Mouse (Mus musculus) megakaryocyte-erythroid progenitor cell, adult 5 weeks (primary cell): Measurements from ENCODE around the gene 1810037I17Rik. TPM values are rescaled to one million over a fixed set of nuclear protein-coding genes. Genes with fewer than 3 reads are reported as not detected.

ENCODE experiments used
- polyA plus RNA-seq: library from polyadenylated mRNA; stranded (reverse); fragments of >175 nt; gene quantifications from 2 replicates; pipeline ENCODE4 v1.2.3, GENCODE M21; 2012

1810037I17Rik gene
- polyA plus RNA-seq = 43.6 and 46.1 TPM in 2 replicates

DNA sequence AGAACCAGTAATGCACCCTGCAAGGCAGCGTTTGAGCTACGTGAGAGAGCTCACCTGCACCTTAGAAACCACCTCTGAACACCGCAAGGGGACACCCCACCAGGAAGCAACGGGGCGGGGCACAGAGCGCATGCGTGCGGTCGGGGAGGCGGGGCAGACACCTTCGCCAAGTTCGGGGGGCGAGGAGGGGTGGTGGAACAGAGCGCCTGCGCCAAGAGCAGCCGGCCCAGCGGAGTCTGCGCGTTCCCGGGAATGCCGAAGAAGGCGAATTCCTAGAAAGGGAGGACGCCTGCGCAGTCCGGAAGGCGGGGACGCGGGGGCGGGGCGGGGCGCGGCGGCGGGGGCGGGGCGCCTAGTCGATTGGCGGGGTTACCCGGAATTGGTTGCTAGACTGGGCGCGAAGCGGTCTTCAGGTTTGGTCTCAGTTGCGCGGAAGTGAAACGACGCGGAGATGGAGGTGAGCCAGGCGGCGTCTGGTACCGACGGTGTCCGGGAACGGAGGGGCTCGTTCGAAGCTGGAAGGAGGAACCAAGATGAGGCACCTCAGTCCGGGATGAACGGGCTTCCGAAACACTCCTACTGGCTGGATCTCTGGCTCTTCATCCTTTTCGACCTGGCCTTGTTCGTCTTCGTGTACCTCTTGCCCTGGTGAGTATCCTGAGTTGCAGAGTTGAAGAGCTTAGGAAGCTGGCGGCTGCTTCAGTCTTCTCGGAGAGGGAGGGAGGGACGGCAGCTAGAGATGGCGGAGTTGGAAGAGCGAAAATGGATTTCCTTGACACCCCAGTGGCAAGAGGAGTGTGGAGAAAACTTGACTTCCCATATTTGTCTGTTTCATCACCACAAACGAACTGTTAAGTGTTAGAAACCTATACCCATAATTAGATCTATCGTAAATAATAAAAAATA is at the start of gene 1810037I17Rik:
1810037I17Rik (plus strand) TSS at position 195 of the 906 bp plus-strand sequence.

DNA sequence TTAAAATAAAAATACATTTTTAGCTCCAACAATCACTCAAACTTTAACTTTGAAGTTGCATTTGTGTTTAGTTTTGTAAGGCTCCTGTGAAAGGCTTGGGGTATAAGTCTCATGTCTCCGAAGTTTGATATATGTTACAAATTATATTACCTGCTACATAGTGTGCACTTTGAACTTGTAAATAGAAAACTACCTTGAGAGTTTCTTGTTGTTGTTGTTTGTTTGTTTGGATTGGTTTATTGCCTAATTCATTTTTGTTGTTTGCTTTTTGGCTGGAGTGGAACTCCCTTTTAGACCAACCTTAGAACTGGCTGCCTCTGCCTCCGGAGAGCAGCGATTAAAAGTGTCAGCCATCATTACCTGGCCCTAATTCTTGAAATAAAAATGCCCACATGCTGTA is 29.2 kb upstream of the 1810037I17Rik start, which contains the start of gene Fabp2:
Fabp2 (plus strand) TSS at position 301 of the 400 bp plus-strand sequence.

DNA sequence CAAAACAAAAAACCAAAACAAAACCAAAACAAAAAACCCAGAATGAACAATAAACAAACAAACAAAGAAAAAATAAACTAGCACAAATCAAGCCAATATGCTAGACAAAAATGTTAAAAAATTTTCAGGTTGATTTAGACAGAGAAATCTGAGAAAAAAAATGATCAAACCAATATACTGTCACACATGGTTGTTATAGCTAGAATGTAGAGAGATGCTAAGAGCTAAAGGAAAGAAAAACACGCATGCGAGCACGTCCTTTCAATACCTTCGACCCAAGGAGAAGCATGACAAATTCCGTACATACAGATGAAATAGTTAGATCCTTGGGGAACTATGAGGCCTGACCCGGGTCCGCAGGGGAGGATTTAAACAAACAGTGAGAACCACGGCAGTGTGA is 4.7 kb upstream of the 1810037I17Rik start, which contains the start of gene Gm10959:
Gm10959 (minus strand) TSS at position 101 of the 400 bp plus-strand sequence.

Other genes starting within 250 kb of the 1810037I17Rik start
- gene Pde5a, start 195.3 kb upstream of the 1810037I17Rik start, polyA plus RNA-seq = 1.2 and 1.5 TPM in 2 replicates
- not detected in 2 replicates for gene Fabp2, start 29.1 kb upstream of the 1810037I17Rik start, polyA plus RNA-seq
- gene Gm10959, start 4.8 kb upstream of the 1810037I17Rik start, polyA plus RNA-seq = not detected in 2 replicates
- 0.59 and 1.3 TPM in 2 replicates for gene Usp53, start 60.3 kb downstream of the 1810037I17Rik start, polyA plus RNA-seq
- gene Myoz2, start 110.8 kb downstream of the 1810037I17Rik start, polyA plus RNA-seq = not detected in 2 replicates